Mouse (Mus musculus) cerebellum, adult 2 months (tissue): ENCODE data around the gene 1700022I11Rik. TPM values are rescaled to one million over a fixed set of nuclear protein-coding genes. Genes with fewer than 3 reads are reported as not detected.

Source experiments
- DNase-seq, 2 experiments: peaks; one replicate each; pipeline ENCODE4 v3.0.0; 2021
- H3K27ac ChIP-seq: fragments of 200-500 bp; 2 replicates; pipeline ENCODE4 v1.5.1; 2012; ENCODE audit warnings: low read length, control low read depth, inconsistent platforms; ENCODE audit not compliant: insufficient read depth
- H3K27me3 ChIP-seq: fragments of 200-500 bp; 2 replicates; pipeline ENCODE4 v1.6.1; 2012; ENCODE audit warnings: inconsistent platforms, mild to moderate bottlenecking, low read length, moderate library complexity; ENCODE audit not compliant: control insufficient read depth, insufficient read depth
- H3K4me1 ChIP-seq: fragments of 200-500 bp; 2 replicates; pipeline ENCODE4 v1.6.1; 2011; ENCODE audit warnings: low read length; ENCODE audit not compliant: control insufficient read depth, insufficient read depth
- H3K4me3 ChIP-seq: fragments of 200-500 bp; replicated peaks from 2 replicates; pipeline ENCODE3; 2011; ENCODE audit warnings: mild to moderate bottlenecking, low read depth, low read length, control low read depth; ENCODE audit not compliant: insufficient read depth
- CTCF ChIP-seq: fragments of 200-500 bp; IDR thresholded peaks from 2 replicates; pipeline ENCODE4 v1.5.1; 2011; ENCODE audit warnings: low read depth, mild to moderate bottlenecking, control low read depth, low read length, moderate library complexity, borderline replicate concordance; ENCODE audit not compliant: insufficient read depth
- POLR2A ChIP-seq: fragments of 200-500 bp; IDR thresholded peaks from 2 replicates; pipeline ENCODE4 v1.6.1; 2011; ENCODE audit warnings: low read length, control low read depth, borderline replicate concordance; ENCODE audit not compliant: insufficient read depth
- WGBS: fragments of 180-500 bp; shearing (Covaris S2); methylation state at CpG from one replicate; pipeline ENCODE4 v1.1.7; 2018; 5-methylcytosine and 5-hydroxymethylcytosine counted together
- polyA plus RNA-seq: library from polyadenylated mRNA; depleted of rRNA; stranded (reverse); fragments of >200 nt; gene quantifications from 2 replicates; pipeline ENCODE4 v1.2.3, GENCODE M21; 2012; rRNA removed

The 1700022I11Rik gene
- polyA plus RNA-seq, 1 experiment, result not detected

GRCm38 (mm10) chr4:43025084-43025960 lies 55.9 kb downstream of the 1700022I11Rik start, which contains the start of gene Pigo:
Gene Pigo (minus strand): TSS chr4:43025819.
- peaks cover 15% of the 10 kb centered on the region for H3K4me1 ChIP-seq
- peak within 1 kb of the TSS; percentile 93 for H3K27ac ChIP-seq
- 2% methylated on average over 42 of the region's 42 CpGs for WGBS
- peak within 1 kb of the TSS; percentile 90 for H3K4me3 ChIP-seq
- TF ChIP-seq POLR2A (peak; percentile 76; the same call in 1 of the 2 replicates), CTCF (peak; percentile 83)
- H3K27me3 ChIP-seq, result no peaks in the 10 kb centered on the region
- DNase-seq, result peak; percentile 97 to 99

- no peak overlapping the region for H3K27ac ChIP-seq
- DNase-seq, result no peak
- no peak overlapping the region for H3K4me3 ChIP-seq
- H3K4me1 ChIP-seq, result peaks cover 12% of the 10 kb centered on the region
- TF ChIP-seq CTCF, result no peak
- TF ChIP-seq POLR2A, result no peak
- H3K27me3 ChIP-seq, result no peaks in the 10 kb centered on the region
- WGBS, result 92% methylated on average over 7 of the region's 7 CpGs
Measured at GRCm38 (mm10) chr4:43029121-43029520, 59.7 kb downstream of the 1700022I11Rik start.

DNA sequence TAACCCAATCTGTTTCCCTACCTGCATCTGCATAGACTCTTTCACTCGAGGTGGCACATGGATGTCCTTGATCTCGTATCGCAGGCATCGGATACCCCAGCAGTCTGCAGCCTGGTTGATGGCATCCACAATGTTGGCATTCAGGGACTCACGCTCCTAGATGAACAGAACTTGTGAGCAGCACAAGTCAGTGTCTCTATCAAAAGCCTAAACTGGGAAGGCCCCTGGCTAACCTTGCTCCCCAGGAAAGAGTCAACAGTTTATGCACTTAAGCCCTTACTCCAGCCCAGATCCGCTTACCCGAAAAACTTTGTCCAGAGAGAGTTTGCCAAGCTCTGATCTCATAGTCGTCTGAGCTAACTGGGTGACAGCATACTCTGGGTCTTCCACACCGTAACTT lies 60.3 kb downstream of the 1700022I11Rik start:
- Histone ChIP-seq H3K4me3 (no peak overlapping the region), H3K27ac (no peak overlapping the region), H3K27me3 (no peaks in the 10 kb centered on the region), H3K4me1 (peaks cover 7% of the 10 kb centered on the region)
- no peak for DNase-seq
- 88% methylated on average over 9 of the region's 9 CpGs for WGBS
- TF ChIP-seq POLR2A, result no peak
- no peak for TF ChIP-seq CTCF

- Histone ChIP-seq H3K27ac (no peak overlapping the region), H3K4me3 (peak overlapping the region; percentile 91), H3K27me3 (no peaks in the 10 kb centered on the region), H3K4me1 (peaks cover 7% of the 10 kb centered on the region)
- 61% methylated on average over 9 of the region's 9 CpGs for WGBS
- no peak for TF ChIP-seq CTCF
- no peak for TF ChIP-seq POLR2A
- no peak for DNase-seq
Measured at GRCm38 (mm10) chr4:43030352-43030751, 60.9 kb downstream of the 1700022I11Rik start.

- 1% methylated on average over 28 of the region's 28 CpGs for WGBS
- peaks cover 7% of the 10 kb centered on the region for H3K4me1 ChIP-seq
- peak overlapping the region; percentile 60 for H3K27ac ChIP-seq
- no peak for DNase-seq
- no peaks in the 10 kb centered on the region for H3K27me3 ChIP-seq
- peak overlapping the region; percentile 91 for H3K4me3 ChIP-seq
- TF ChIP-seq POLR2A, result no peak
- TF ChIP-seq CTCF, result no peak
Measured at GRCm38 (mm10) chr4:43030780-43031230, 61.4 kb downstream of the 1700022I11Rik start.

GRCm38 (mm10) chr4:43031237-43031995 lies 62.0 kb downstream of the 1700022I11Rik start, which contains the start of gene Stoml2:
Gene Stoml2 (minus strand): TSS chr4:43031710.
- Histone ChIP-seq H3K4me3 (peak within 1 kb of the TSS; percentile 91), H3K4me1 (peaks cover 7% of the 10 kb centered on the region), H3K27ac (peak within 1 kb of the TSS; percentile 76), H3K27me3 (no peaks in the 10 kb centered on the region)
- TF ChIP-seq POLR2A (peak; percentile 85), CTCF (peak; percentile 16; the same call in 1 of the 2 replicates)
- DNase-seq, result peak; percentile 94 to 95
- under 1% methylated on average over 38 of the region's 38 CpGs for WGBS

DNA sequence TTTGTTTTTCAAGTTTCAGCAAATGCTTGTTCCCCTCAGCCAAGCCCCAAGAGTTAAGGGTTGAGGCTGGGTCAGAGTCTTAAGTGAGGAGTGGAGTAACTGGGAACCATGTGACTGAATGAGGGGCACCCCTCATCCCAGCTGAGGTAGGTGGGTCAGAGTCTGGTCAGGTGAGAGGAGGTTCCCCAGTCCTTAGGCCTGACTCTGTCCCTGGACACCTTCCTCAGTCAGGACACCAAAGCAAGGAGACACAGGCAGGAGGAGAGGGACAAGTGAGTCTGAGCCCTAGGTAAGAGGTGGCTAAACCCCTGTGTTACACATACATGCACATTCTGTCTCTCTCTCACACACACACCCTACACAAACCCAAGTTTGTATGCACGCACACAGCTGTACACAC lies 63.1 kb downstream of the 1700022I11Rik start:
- H3K4me3 ChIP-seq, result no peak overlapping the region
- DNase-seq, result no peak
- WGBS, result 100% methylated on average over 1 of the region's 1 CpGs
- peaks cover 7% of the 10 kb centered on the region for H3K4me1 ChIP-seq
- H3K27ac ChIP-seq, result peak overlapping the region; percentile 76; the same call in 1 of the 2 replicates
- TF ChIP-seq CTCF (no peak), POLR2A (no peak)
- no peaks in the 10 kb centered on the region for H3K27me3 ChIP-seq

Other genes with a start within 250 kb of the 1700022I11Rik start
- gene 4930578G10Rik, start 234.1 kb upstream of the 1700022I11Rik start, polyA plus RNA-seq, result 0.34 and 1.1 TPM in 2 replicates
- 1.5 and 1.6 TPM in 2 replicates for gene Ccl19, start 213.0 kb upstream of the 1700022I11Rik start, polyA plus RNA-seq
- gene Ccl21a, start 195.6 kb upstream of the 1700022I11Rik start, polyA plus RNA-seq, result not detected in 2 replicates
- gene Fam205a1, start 115.7 kb upstream of the 1700022I11Rik start, polyA plus RNA-seq, result 0.35 and 0.59 TPM in 2 replicates
- gene Gm12394, start 112.8 kb upstream of the 1700022I11Rik start, polyA plus RNA-seq, result 0.10 and 0.11 TPM in 2 replicates
- gene Fam205c, start 95.4 kb upstream of the 1700022I11Rik start, polyA plus RNA-seq, result 0.10 TPM in 1 of 2 replicates, not detected in the other
- gene Phf24, start 52.9 kb upstream of the 1700022I11Rik start, polyA plus RNA-seq, result 79.9 and 84.1 TPM in 2 replicates
- gene Dnajb5, start 19.8 kb upstream of the 1700022I11Rik start, polyA plus RNA-seq, result 55.0 and 58.7 TPM in 2 replicates
- gene Vcp, start 30.9 kb downstream of the 1700022I11Rik start, polyA plus RNA-seq, result 196 and 200 TPM in 2 replicates
- 36.2 and 36.7 TPM in 2 replicates for gene Fancg, start 40.9 kb downstream of the 1700022I11Rik start, polyA plus RNA-seq
- gene Pigo, start 56.2 kb downstream of the 1700022I11Rik start, polyA plus RNA-seq, result 35.8 and 35.9 TPM in 2 replicates
- 138 and 142 TPM in 2 replicates for gene Stoml2, start 62.1 kb downstream of the 1700022I11Rik start, polyA plus RNA-seq
- gene Fam214b, start 76.6 kb downstream of the 1700022I11Rik start, polyA plus RNA-seq, result 29.9 and 32.5 TPM in 2 replicates
- gene Unc13b, start 89.3 kb downstream of the 1700022I11Rik start, polyA plus RNA-seq, result 12.8 and 14.5 TPM in 2 replicates